Mouse (Mus musculus): Measurements from ENCODE around the gene Pus1. TPM values are rescaled to one million over a fixed set of nuclear protein-coding genes. Genes with fewer than 3 reads are reported as not detected.
"Not testable (repeated sequence)": the region's sequence is repeated elsewhere in the genome, so short reads cannot be mapped to it uniquely, and the experiment has no call there.

The Pus1 gene
- total and polyA plus RNA-seq, 2 experiments, result 11.6 to 19.2 TPM

DNA sequence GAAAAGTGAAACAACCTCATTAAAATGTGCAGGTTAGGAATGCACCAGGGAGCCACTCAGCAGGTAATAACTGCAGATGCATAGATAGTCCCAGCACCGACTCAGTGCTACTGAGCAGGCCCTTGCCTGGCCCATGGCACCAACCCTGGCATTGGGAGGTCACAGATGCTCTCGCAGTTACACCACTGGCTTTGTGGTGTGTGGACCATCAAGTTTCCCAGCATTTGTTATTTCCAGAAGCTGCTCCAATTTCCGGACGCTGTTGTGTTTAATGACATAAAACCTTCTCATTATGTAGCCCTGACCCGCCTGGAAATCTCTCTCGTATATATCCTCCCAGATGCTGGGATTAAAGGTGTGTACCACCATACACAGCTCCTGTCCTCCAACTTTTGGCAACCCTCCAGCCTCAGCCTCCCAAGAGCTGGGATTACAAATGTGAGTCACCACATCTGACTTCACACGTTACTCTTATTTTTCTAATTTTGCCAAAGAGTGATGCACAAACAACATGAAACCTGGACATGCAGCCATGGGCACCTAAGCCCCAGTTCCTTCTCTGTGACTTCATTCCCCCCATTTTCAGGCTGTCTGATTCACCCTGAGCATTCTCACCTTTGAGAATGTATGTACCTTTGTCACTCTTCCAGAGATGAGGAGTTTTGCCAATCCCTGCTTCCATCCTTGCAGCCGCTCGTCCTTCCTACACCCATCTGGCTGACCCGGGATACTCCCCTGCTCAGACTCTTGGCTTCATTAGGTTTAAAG lies 486 bp upstream of the Pus1 start:
- Histone ChIP-seq H3K4me3 (ENCODE audit: insufficient read depth, low read depth, low read length) (peak overlapping the region; percentile 76), H3K36me3 (ENCODE audit: control insufficient read depth, insufficient read depth, low read length) (peaks cover 4% of the 10 kb centered on the region; the same call in 1 of the 2 replicates), H3K4me1 (ENCODE audit: control insufficient read depth, insufficient read depth, low read length) (peaks cover 6% of the 10 kb centered on the region), H3K27me3 (ENCODE audit: control insufficient read depth, insufficient read depth, low read length) (no peaks in the 10 kb centered on the region), H3K9ac (ENCODE audit: low read depth, low read length) (peak overlapping the region; percentile 73), H3K27ac (replicated peaks; ENCODE audit: insufficient read depth, low read depth, low read length) (0 out of 2 replicates have a peak overlapping the region, but pooled peaks have one; percentile 33), H3K79me2 (ENCODE audit: control insufficient read depth, insufficient read depth, low read length) (no peaks in the 10 kb centered on the region; the same call in 1 of the 2 replicates)
- 64% methylated on average over 10 of the region's 10 CpGs for WGBS
- no peak for TF ChIP-seq POLR2A (IDR thresholded peaks at IDR 0.05; ENCODE audit: extremely low read depth, insufficient read depth, low read length)
- no peak for TF ChIP-seq CTCF (IDR thresholded peaks at IDR 0.05; ENCODE audit: low read depth, low read length)
- DNase-seq (ENCODE audit: extremely low read depth, low read depth, low spot score), result no peak

DNA sequence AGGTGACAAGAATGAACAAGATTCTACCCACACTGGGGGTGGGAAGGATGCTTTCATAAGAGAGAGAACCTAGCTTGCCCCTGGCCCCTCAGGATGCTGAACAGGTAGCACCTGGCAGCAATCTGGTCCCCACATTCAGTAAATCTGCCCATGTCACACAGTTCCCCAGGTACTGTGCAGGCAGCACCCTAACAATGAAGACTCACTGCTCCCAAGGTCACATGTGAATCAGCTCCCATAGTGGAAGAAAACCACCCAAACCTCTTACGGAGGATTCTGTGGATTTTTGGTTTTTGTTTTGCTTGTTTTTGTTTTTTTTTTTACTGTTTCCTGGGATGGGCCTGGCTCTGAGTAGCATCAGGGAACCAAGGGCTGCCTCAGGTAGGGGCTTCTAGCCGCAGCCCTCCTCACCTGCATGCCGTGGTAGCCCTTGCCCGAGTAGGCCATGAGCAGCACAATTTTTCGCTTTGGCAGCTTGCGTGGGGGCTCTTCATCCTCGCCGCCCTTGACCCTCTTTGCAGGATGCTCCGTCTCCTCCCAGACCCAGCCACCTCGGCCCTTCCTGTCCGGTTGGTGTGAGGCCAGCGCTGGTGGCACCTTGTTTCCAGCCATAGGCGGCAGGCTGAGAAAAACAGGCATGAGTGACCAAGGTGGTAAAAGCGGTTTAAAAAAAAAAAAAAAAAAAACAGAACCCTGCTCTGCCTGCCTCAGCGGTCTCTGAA lies 1.0 kb downstream of the Pus1 start:
- peaks cover 6% of the 10 kb centered on the region for H3K4me1 ChIP-seq (ENCODE audit: control insufficient read depth, insufficient read depth, low read length)
- no peaks in the 10 kb centered on the region for H3K36me3 ChIP-seq (ENCODE audit: control insufficient read depth, insufficient read depth, low read length)
- DNase-seq (ENCODE audit: extremely low read depth, low read depth, low spot score), result no peak
- H3K4me3 ChIP-seq (ENCODE audit: insufficient read depth, low read depth, low read length), result peak overlapping the region; percentile 76
- TF ChIP-seq CTCF (IDR thresholded peaks at IDR 0.05; ENCODE audit: low read depth, low read length), result no peak
- no peak for TF ChIP-seq POLR2A (IDR thresholded peaks at IDR 0.05; ENCODE audit: extremely low read depth, insufficient read depth, low read length)
- no peaks in the 10 kb centered on the region for H3K27me3 ChIP-seq (ENCODE audit: control insufficient read depth, insufficient read depth, low read length)
- H3K27ac ChIP-seq (replicated peaks; ENCODE audit: insufficient read depth, low read depth, low read length), result no peak overlapping the region
- WGBS, result 21% methylated on average over 15 of the region's 15 CpGs
- peak overlapping the region; percentile 35; the same call in 1 of the 2 replicates for H3K9ac ChIP-seq (ENCODE audit: low read depth, low read length)
- no peaks in the 10 kb centered on the region; the same call in 1 of the 2 replicates for H3K79me2 ChIP-seq (ENCODE audit: control insufficient read depth, insufficient read depth, low read length)

DNA sequence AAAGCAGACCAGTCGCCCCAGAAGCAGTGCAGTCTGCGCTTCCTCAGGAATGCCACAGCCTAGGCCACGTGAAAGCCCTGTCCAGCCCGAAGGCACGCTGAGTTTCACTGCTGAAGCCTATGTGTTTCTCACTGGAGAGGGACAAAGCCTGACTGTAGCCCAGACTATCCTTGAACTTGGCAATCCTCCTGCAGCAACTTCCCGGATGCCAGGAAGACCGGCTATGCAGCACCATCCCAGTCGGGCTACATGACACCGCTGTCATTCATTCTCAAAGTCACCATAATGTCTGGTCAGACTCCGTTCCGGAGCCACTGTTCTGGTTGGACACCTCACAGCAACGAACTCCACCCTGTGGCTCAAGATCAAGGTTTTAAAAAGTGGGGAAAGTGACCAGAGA lies 2.2 kb downstream of the Pus1 start:
- Histone ChIP-seq H3K9ac (ENCODE audit: low read depth, low read length) (no peak overlapping the region), H3K27ac (replicated peaks; ENCODE audit: insufficient read depth, low read depth, low read length) (no peak overlapping the region), H3K36me3 (ENCODE audit: control insufficient read depth, insufficient read depth, low read length) (no peaks in the 10 kb centered on the region), H3K27me3 (ENCODE audit: control insufficient read depth, insufficient read depth, low read length) (no peaks in the 10 kb centered on the region), H3K79me2 (ENCODE audit: control insufficient read depth, insufficient read depth, low read length) (no peaks in the 10 kb centered on the region; the same call in 1 of the 2 replicates), H3K4me1 (ENCODE audit: control insufficient read depth, insufficient read depth, low read length) (peaks cover 6% of the 10 kb centered on the region), H3K4me3 (ENCODE audit: insufficient read depth, low read depth, low read length) (no peak overlapping the region)
- 84% methylated on average over 12 of the region's 12 CpGs for WGBS
- no peak for DNase-seq (ENCODE audit: extremely low read depth, low read depth, low spot score)
- TF ChIP-seq CTCF (IDR thresholded peaks at IDR 0.05; ENCODE audit: low read depth, low read length) (no peak), POLR2A (IDR thresholded peaks at IDR 0.05; ENCODE audit: extremely low read depth, insufficient read depth, low read length) (no peak)

DNA sequence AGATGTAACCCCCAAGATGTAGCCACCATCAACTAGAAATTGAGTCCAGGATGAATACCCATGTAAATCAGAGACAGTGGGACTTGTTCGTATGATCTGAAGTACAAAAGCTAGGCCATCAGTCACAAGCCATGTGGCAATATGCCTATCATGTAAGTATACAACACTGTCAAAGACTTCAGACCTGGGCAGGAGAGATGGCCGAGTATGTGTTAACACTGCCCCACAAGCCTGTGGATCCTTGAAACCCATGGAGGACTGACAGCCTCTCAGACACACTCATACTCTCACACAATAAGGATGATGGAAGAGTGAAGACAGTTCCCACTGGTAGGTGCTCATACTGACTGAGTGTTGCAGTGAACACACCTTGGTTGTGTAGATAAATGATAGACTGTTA lies 4.3 kb downstream of the Pus1 start:
- Histone ChIP-seq H3K4me3 (ENCODE audit: insufficient read depth, low read depth, low read length) (no peak overlapping the region), H3K9ac (ENCODE audit: low read depth, low read length) (no peak overlapping the region), H3K79me2 (ENCODE audit: control insufficient read depth, insufficient read depth, low read length) (no peaks in the 10 kb centered on the region; the same call in 1 of the 2 replicates), H3K27me3 (ENCODE audit: control insufficient read depth, insufficient read depth, low read length) (no peaks in the 10 kb centered on the region), H3K27ac (replicated peaks; ENCODE audit: insufficient read depth, low read depth, low read length) (no peak overlapping the region), H3K36me3 (ENCODE audit: control insufficient read depth, insufficient read depth, low read length) (no peaks in the 10 kb centered on the region), H3K4me1 (ENCODE audit: control insufficient read depth, insufficient read depth, low read length) (peaks cover 6% of the 10 kb centered on the region)
- no peak for DNase-seq (ENCODE audit: extremely low read depth, low read depth, low spot score)
- TF ChIP-seq CTCF (IDR thresholded peaks at IDR 0.05; ENCODE audit: low read depth, low read length), result no peak
- TF ChIP-seq POLR2A (IDR thresholded peaks at IDR 0.05; ENCODE audit: extremely low read depth, insufficient read depth, low read length), result no peak
- WGBS, result 87% methylated on average over 2 of the region's 2 CpGs

DNA sequence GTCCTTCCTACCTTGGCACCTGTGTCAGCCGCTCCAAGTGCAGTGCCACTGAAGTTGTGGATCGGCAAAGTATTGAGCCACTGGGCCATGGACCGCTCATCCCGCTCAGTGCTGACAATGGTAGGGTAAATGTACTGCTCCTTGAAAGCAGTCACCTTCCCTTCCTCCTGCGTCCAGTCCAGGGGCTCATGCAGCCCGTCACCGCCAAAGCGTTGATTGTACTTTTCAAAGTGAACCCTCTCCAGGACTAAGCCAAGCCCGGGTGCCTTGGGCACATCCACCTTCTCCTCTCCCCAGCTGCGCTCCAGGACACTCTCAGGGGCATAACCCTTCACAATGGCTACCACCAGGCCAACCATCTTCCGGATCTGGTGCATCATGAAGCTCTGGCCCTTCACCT lies 5.9 kb downstream of the Pus1 start:
- TF ChIP-seq CTCF (IDR thresholded peaks at IDR 0.05; ENCODE audit: low read depth, low read length), result no peak
- TF ChIP-seq POLR2A (IDR thresholded peaks at IDR 0.05; ENCODE audit: extremely low read depth, insufficient read depth, low read length), result no peak
- DNase-seq (ENCODE audit: extremely low read depth, low read depth, low spot score), result peak; percentile 64
- Histone ChIP-seq H3K79me2 (ENCODE audit: control insufficient read depth, insufficient read depth, low read length) (no peaks in the 10 kb centered on the region; the same call in 1 of the 2 replicates), H3K4me3 (ENCODE audit: insufficient read depth, low read depth, low read length) (no peak overlapping the region), H3K27me3 (ENCODE audit: control insufficient read depth, insufficient read depth, low read length) (no peaks in the 10 kb centered on the region), H3K27ac (replicated peaks; ENCODE audit: insufficient read depth, low read depth, low read length) (no peak overlapping the region), H3K36me3 (ENCODE audit: control insufficient read depth, insufficient read depth, low read length) (no peaks in the 10 kb centered on the region), H3K9ac (ENCODE audit: low read depth, low read length) (no peak overlapping the region), H3K4me1 (ENCODE audit: control insufficient read depth, insufficient read depth, low read length) (peaks cover under 1% of the 10 kb centered on the region; the same call in 1 of the 2 replicates)
- 76% methylated on average over 11 of the region's 11 CpGs for WGBS

DNA sequence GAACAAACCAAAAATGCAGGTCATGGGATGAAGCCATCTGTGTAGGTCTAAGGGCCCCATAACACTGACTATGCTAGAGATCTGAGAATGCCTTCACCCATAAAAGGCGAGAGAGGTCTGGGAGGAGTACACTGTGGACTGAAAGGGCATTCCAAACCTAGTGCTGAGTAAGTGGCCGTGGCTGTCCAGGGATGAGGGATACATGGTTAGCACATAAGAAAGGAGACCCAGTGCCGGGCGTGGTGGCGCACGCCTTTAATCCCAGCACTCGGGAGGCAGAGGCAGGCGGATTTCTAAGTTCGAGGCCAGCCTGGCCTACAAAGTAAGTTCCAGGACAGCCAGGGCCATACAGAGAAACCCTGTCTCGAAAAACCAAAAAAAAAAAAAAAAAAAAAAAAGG lies 7.5 kb downstream of the Pus1 start:
- H3K36me3 ChIP-seq (ENCODE audit: control insufficient read depth, insufficient read depth, low read length); H3K4me1 ChIP-seq (ENCODE audit: control insufficient read depth, insufficient read depth, low read length); H3K27me3 ChIP-seq (ENCODE audit: control insufficient read depth, insufficient read depth, low read length); H3K9ac ChIP-seq (ENCODE audit: low read depth, low read length); H3K27ac ChIP-seq (replicated peaks; ENCODE audit: insufficient read depth, low read depth, low read length); H3K4me3 ChIP-seq (ENCODE audit: insufficient read depth, low read depth, low read length); DNase-seq (ENCODE audit: extremely low read depth, low read depth, low spot score): not testable (repeated sequence)
- peaks cover 13% of the 10 kb centered on the region; the same call in 1 of the 2 replicates for H3K79me2 ChIP-seq (ENCODE audit: control insufficient read depth, insufficient read depth, low read length)
- WGBS, result 91% methylated on average over 10 of the region's 10 CpGs

Measured in liver, adult 2 months (tissue).